Mouse (Mus musculus): ENCODE results near the gene Ndrg4. TPM values are rescaled to one million over a fixed set of nuclear protein-coding genes. Genes with fewer than 3 reads are reported as not detected.
A peak's percentile ranks its signal among the peaks of the same experiment; 100 is the strongest.

Ndrg4 gene
- total RNA-seq, 2 experiments from 2014 or later: not detected

DNA sequence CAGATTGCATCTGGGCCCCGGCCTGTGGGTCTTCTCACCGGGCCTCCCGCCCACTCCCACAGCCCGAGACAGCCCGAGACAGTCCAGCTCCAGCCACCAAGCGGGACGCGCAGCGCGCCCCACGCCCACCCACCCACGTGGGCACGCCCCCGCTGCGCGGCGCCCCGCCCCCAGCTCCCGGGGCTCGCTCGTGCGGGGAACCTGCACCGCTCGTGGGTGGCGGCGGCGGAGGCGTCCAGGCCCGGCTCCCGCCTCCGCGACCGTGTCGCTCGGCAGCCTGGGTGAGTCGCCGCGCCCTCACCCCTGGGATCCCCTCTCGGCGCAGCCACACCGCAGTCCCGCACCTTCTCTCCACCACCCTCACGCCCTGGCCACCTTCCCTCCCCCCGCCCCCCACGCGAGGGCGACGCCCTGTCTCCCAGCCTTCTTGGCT lies 827 bp downstream of the Ndrg4 start:
- ATAC-seq (ENCODE audit: poor library complexity, severe bottlenecking): no peak

DNA sequence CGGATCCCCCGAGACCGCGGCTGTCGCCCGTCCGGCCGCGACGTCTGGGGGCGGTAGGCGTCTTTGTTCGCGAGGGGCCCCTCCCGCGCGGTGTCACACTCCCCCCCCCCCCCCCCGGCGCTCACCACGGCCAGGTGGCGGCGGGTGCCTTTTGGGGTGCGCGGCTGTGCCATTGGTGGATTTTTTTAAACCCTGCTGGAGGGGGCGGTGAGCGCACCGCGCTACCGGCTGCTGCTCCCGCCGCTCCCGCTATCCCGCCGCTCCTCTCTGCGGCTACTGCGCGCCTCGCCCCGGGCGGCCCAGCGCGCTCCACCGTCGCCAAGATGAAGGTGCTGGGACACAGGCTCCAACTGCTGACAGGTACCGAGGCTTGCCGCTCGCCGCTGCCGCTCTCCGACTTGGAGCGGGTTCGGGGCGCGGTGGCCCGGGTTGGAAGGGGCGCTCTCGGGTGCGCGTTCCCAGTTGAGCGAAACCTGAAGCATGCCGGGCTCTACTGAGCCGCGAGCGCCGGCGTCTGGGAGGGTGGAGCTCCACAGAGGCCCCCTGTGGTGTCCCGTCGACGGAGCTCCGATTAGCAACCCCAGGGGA lies 1.3 kb downstream of the Ndrg4 start:
- ATAC-seq (ENCODE audit: poor library complexity, severe bottlenecking): no peak

DNA sequence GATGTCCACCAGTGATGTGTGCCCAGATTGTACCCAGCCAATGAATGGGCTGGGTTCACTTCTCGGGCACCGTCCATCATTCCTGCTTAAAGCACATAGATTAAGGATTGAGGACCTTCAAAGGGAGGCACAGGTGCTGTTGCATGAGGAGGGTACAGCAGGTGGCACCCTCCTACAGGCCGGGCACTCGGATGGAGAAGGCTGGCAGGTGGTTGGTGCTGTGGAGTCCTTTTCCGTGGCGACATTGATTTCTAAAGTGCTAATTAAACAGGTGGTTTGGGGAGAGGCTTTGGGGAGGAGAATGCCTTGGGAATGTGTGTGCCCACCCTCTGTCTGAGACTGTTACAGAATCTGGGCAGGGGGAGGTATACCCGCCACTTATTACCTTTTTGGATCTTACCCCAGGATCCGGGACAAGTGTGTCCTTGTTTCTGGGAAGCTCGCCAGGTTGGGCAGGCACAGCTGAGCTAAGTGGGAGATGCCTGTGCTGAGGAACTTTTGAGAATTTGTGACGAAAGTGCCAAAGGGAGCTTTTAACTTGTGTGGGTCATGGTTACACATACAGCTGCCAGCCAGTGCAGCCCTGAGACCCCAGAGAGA lies 11.4 kb downstream of the Ndrg4 start:
- ATAC-seq (ENCODE audit: poor library complexity, severe bottlenecking): no peak

DNA sequence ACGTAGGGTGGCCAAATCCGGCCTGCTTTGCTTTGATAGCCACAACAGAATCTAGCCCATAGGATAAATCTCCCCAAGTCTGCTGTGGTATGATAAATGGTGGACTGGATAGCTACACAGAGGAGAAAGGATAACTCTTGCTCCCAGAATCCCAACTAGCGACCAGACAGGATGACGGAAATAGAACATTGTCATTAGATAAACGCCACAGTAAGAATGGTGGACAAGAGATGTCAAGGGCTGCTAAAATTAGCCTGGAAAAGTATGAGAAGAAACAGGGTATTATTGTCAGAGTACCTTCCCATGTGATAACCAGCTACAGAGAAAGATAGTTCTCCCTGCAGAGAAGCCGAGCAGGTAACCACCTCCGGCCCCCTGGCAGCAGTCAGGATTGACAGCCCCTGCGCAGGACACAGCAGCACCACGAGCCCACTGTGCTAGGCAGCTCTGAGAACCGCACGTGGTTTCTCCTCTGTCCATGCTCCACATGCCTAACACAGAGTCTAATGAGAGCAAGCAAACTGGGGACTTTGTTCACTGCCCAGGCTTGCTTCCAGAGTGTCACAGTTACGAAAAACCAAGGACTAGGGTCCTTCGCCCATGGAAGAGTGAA lies 14.3 kb downstream of the Ndrg4 start:
- ATAC-seq (ENCODE audit: poor library complexity, severe bottlenecking): no peak

DNA sequence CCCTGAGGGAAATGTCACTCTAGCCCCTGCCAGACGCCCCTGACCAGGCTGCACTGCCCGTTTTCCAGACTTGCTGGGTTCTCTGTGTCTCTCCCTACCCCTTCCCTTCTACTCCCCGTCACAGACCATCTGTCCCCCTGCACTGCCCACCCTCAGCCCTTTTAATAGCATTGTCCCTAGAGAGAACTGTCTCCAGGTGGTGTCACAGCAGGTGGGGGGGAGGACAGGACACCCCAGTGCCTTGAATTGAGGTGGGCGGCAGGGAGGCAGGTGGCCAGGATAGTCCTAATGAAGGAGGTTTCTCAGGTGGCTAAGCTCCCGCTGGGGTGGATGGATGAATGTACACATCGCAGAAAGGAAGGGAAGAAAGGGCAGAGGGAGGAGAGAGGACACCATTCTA lies 17.9 kb downstream of the Ndrg4 start:
- no peak for ATAC-seq (ENCODE audit: poor library complexity, severe bottlenecking)

DNA sequence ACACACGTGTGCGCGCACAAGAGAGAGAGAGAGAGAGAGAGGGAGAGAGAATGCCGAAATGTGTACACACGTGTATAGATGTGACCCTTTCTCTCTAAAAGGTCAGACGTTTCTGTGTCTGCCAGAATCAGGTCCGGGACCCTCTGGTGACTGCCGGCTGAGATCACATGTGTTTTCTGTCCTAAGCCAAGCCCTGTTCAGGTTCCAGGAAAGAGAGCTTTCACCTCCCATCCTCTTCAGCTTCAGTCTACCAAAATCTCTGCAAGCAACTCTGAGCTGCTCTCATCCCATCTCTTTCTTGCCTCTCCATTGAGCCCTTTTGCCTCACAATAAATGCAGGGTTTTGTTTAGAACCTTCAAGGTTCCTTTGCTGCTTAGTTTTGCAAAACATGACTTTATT lies 19.9 kb downstream of the Ndrg4 start:
- no peak for ATAC-seq (ENCODE audit: poor library complexity, severe bottlenecking)

DNA sequence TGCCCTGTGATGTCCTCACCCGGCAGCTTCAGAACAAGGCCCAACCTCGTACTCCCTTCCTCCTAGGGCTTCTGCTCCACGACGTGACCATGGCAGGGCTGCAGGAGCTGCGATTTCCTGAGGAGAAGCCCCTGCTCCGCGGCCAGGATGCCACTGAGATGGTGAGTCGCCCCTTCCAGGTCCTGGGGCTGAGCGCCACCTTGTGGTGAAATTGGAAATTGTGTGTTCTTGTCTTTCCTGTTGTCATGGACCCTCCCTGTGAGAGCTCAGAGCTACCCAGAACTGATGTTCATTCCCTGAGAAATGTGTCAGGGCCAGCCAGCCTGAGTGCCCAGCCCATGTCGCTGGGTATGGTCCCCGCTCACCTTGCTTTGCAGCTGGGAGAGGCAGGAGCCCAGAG lies 20.3 kb downstream of the Ndrg4 start:
- ATAC-seq (ENCODE audit: poor library complexity, severe bottlenecking): peak; percentile 82

DNA sequence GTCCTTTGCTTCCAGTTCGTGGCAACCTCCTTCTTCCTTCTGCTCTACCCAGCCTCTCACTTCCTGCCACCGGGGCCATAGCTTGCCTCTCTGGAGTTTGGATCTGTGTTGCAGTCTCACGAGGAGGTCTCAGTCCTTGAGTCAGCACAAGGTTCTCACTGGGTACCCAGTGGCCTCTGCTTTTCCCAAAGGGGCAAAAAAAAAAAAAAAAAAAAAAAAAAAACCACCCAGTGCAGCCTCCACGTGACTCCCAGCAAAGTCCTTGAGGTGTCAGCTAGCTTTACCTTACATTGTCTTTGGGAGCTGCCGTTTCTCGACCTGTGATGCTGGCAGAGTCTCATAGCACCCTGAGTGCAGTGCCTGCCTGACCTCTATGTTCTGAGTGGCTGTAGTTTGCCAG lies 21.4 kb downstream of the Ndrg4 start:
- ATAC-seq (ENCODE audit: poor library complexity, severe bottlenecking): no peak

DNA sequence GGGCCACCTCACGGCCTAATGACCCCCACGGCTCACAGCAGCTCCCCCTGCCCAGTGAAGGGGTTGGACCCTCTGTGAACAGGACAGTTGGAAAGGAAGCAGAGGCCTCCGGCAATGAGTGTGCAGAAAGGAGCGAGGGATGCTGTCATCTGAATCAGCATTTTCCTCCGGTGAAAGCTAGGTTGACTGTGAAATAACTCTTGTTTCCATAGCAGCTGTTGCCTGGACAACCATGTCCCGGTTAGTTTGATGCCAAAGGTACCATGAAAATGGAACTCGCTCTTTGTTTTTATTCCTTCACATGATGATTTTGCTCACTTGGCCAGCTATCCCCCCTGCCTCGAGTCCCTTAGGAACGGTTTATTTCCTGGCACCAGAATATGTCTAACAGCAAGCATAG lies 23.5 kb downstream of the Ndrg4 start:
- ATAC-seq (ENCODE audit: poor library complexity, severe bottlenecking): no peak

DNA sequence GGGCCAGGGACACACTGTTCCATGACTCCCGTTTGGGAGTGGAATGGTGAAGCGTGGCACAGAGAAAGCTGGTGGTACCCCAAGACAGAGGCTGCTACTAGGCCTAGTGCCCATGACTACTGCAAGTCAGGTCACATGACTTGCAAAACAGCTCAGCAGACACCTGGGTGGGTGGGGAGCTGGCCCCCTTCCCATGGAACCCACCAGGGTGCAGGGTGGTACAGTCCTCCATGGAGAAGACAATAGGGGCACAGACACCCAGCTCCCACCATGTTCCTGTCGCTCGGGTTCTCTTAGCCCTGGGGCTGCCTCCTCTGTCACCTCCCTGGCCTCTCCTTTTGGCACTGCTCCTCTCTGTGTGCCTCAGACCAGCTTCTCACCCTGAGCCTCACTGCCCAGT lies 25.0 kb downstream of the Ndrg4 start:
- no peak for ATAC-seq (ENCODE audit: poor library complexity, severe bottlenecking)

DNA sequence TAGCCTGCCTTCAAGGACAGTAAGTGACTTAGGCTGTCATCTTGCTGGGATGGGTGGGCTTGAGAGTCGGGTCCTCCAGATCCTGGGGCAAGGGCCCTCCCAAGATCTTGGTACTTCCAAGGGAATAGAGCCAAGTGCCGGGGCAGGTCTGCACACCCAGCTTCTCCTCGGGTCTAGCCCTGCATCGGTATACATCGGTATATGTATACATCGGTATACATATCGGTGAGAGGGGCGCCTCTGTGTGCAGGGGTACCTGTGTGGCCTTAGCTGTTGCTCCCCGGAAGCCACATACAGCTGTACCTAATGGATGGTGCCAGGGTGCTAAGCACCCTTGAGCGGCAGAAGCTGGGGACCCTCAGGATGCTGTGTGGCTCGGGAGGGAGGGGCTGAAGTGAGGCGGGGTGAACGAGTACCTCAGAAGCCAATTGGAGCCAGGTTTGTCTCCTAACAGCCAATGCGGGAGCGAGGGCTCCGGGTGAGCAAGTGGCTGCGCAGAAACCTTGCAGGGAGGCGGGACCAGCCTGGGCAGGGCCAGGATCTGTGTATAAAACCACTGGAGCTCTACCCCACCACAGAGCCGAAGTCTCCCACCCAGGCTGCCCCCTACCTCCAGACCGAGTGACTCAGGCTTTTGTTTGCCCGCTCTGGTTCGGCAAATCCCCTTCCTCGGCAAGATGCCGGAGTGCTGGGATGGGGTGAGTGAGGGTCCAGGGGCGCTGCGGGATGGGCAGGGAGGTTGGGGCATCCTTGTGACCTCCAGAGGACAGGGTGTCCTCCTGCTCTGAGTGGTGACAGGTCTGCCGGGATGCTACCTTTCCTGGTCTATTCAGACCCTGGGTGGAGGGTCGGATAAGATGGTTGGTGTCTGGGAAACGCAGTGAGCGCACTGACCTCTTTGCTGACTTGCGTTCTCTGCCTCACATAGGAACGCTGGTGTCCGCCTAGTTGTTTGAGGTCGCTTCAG lies 26.0 kb downstream of the Ndrg4 start:
- ATAC-seq (ENCODE audit: poor library complexity, severe bottlenecking): peak; percentile 53

DNA sequence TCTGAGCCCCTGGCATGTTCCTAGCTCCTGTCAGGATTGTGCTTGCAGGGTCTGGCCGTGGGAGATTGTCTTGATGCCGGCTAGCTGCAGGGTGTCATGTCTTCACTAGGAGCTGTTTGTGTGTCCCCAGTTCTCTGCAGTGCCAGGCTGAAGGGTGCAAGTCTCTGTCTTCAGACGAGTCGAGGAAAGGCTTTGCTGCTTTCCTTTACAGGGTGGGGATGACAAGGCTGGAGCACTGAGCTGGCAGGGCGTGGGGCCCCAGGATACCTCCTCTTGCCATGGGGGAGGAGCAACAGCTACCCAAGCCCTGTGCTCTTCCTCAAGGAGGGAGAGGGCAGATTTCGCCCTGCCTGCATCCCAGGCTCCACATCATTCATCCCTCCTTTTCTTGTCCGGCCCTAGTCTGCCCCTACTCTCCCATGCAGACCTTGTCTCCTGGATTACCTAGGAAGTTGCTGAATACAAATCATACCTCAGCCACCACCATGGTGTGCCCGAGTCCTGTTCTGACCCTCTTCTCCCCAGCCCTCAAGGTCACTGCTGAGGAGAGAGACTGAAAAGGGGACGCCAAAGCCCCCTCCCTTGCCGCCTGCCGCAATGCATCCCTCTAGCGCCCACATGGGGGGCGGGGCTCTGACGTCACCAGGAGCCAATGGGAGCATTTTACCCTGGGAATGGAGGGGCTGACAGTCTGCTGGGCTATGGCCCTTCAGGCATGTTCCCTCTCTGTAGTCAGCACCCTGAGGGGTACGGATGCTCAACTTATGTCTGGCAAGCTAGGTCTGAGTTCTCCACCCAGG lies 26.9 kb downstream of the Ndrg4 start:
- no peak for ATAC-seq (ENCODE audit: poor library complexity, severe bottlenecking)

DNA sequence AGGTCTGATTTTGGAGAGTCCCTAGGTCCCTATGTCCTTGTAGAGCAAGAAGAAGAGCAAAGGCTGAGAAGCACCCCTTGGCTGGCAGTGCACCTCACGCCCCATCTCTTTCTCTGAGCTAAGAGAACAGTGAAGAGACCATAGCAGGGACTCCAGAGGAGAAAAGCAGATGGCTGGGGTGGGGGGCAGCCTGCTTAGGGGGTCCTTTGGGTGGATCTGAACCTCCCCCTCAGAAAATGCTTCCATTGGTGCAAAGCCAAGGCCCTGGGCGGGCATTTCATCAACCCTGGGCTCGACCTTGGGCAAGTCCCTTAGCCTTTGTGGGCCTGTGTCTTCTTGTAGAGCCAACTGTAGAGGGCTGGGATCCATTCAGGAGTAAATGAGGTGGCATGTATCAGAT lies 27.8 kb downstream of the Ndrg4 start:
- ATAC-seq (ENCODE audit: poor library complexity, severe bottlenecking): no peak

DNA sequence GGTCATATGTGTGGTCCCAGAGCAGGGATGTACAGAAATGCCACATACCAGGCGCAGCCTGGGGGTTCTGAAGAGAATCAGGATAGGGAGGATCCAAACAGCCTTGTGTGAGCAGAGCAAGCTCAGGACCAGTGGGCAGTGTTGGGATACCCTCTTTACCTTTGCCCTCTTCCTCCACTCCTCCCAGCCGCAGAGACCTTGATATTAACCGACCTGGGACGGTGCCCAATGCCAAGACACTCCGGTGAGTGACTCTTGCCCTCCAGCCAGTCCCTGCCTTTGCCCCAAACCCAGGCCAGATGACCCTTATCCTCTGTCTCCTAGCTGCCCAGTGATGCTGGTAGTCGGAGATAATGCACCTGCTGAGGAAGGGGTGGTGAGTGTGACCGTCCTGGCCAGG lies 32.8 kb downstream of the Ndrg4 start:
- ATAC-seq (ENCODE audit: poor library complexity, severe bottlenecking): no peak

DNA sequence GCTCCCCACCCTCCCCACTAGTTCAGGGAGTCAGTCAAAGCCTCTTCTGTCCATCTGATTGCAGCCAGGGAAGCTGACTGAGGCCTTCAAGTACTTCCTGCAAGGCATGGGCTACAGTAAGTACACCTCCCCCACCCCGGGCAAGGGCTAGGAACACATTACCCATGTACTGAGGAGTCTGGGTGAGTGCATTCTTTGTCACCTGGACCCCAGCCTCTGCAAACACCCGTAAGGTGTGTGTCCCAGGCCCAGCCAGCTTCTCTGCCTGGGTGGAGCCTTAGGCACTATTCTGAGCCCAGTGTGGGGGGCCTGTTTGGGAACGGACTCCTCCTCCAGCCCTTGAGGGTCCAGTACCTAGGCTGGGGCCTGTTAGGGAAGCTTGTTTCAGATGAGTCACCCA lies 34.2 kb downstream of the Ndrg4 start:
- ATAC-seq (ENCODE audit: poor library complexity, severe bottlenecking): no peak

DNA sequence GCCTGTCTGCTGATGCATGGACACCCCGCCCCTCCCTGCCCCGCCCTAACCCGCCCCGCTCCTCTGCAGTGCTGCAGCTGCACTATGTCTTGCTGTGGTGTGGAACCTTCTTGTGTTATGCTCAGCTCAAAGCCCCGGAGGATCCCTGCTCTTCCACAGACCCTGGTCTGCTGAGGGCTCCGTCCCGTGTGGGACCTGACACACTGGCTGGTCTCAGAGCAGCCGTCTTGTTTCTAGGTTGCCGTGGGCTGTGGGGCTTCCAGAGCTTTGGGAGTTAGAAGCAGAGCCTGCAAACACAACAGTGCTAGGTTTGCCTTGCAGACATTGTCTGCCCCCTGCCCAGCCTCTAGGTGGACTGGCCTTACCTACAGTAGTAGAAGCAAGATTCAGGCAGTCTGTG lies 35.6 kb downstream of the Ndrg4 start:
- ATAC-seq (ENCODE audit: poor library complexity, severe bottlenecking): no peak

DNA sequence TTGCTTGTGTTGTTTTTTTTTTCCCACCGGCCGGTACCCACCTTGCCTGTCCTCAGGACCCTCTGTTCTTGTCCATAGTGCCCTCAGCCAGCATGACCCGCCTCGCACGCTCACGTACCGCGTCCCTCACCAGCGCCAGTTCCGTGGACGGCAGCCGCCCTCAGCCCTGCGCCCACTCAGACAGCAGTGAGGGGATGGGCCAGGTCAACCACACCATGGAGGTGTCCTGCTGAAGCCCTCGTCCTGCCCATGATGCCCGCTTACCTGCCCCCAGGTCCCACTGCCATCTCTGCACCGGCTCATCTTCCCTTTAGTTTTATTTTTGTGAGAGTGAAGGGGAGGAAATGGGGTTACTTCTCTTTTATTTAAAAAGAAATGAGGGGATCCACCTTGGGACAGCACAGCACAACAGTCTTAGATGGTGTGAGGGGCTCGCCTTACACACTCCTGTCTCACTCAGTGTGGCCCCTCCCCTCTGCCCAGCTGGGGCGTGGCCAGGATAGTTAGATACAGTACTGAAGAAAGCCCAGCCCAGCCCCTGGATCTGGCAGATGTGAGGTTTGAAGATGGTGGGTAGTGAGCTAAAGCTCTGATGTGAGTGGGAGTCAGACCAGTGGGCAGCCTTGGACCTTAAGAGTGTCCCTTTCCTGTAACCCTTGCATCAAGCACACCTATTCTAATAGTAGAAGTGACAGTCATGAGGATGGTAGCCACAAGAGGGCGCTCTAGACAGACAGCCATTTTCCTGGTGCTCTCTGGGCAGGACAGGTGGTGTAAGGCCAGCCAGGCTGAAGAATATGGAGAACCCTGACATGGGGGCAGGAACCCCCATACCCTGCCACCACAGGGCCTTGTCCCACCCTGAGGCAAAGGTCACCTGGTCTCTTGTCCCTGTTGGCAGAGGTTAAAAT lies 36.6 kb downstream of the Ndrg4 start:
- peak; percentile 74 for ATAC-seq (ENCODE audit: poor library complexity, severe bottlenecking)

DNA sequence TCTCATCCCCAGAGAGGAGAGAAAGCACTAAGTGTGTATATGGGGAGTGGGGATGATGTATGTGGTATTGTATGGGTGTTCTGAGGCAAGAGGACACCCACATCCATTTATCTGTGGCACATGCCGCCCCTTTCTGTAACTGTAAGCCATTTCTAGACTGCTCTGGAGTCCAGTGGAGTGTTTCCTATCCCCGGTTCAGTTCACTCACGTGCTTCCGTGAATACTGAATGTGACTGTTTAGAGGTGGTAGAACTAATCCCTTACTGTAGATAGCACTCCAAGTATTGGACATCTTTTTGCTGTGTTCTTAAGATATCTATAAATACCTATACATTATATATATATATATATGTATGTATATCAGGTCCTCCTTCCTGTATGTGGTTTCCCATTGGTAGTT lies 37.6 kb downstream of the Ndrg4 start:
- ATAC-seq (ENCODE audit: poor library complexity, severe bottlenecking): no peak

DNA sequence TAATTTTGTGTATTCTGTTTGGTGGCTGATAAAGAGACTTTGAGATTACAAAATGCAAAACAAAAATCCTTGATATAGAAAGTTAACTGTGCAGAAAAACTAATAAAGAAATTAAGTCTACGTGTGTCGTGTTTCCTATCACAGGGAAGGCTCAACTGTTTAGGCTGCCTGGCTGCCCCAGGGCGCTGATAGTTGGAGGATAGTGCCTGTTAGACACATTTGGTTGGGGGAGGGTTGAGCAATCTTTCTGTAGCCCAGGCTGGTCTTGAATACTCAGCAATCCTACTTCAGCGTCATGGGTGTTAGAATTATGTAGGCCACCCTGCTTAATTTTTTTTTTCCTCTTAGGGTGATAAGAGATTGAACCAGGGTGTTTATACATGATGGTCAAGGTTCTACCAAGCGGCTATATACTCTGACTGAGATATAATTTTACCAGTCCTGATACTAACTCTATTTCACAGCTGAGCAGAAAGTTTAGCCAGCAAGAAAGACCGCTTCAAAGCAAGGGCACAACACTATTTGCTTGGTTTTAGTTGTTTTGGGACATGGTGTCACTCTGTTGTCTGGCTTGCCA lies 38.1 kb downstream of the Ndrg4 start:
- no peak for ATAC-seq (ENCODE audit: poor library complexity, severe bottlenecking)

Data from megakaryocyte, adult 5-6 weeks (primary cell).